Mouse (Mus musculus) NIH3T3 (cell line): Measurements from ENCODE around the gene Luzp1.

Experiments used
- DNase-seq: peaks from one replicate; pipeline ENCODE4 v3.0.0-alpha.2; 2012; ENCODE audit warnings: low read depth

Gene Luzp1

GRCm38 (mm10) chr4:136462086-136462838 lies 7.3 kb upstream of the Luzp1 start, which contains the start of gene 6030445D17Rik:
Gene 6030445D17Rik (plus strand): TSS chr4:136462250.
- peak; percentile 71 for DNase-seq

DNA sequence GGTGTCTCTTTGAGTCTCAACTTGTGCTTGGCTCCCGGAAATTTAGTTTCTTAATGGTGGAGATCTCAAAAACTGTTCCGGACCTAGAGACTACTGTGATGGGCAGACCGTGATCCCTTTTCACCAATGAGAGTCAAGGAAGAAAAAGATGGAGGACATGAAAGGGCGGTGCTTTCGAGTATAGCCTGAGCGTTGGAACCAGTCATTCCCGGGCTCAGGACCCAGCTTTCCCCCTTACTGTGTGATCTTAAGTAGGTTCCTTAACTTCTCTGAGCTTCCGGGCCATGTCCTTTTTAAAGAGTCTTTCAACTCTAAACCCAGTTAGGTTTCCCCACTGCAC lies 6.8 kb upstream of the Luzp1 start:
- peak; percentile 81 for DNase-seq

DNA sequence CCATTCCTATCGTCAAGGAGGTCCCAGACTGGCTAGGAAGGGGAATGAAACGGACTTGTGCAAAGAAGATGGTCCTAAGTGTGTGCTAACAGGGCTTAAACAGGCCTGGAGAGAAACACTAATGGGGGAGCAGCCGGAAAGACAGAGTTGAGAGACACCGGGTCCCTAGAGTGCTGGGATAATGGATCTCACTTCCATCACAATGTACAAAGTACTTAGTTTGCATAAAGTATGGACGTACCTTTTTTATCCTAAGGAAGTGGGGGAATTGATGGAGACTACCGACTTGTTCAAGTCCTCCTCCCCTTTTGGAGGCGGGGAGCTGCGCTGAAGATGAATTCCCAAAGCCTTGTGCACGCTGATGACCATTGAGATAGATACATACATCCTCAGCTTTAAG lies 6.1 kb upstream of the Luzp1 start:
- DNase-seq: no peak

GRCm38 (mm10) chr4:136466226-136466625 lies 3.3 kb upstream of the Luzp1 start:
- peak; percentile 66 for DNase-seq

DNA sequence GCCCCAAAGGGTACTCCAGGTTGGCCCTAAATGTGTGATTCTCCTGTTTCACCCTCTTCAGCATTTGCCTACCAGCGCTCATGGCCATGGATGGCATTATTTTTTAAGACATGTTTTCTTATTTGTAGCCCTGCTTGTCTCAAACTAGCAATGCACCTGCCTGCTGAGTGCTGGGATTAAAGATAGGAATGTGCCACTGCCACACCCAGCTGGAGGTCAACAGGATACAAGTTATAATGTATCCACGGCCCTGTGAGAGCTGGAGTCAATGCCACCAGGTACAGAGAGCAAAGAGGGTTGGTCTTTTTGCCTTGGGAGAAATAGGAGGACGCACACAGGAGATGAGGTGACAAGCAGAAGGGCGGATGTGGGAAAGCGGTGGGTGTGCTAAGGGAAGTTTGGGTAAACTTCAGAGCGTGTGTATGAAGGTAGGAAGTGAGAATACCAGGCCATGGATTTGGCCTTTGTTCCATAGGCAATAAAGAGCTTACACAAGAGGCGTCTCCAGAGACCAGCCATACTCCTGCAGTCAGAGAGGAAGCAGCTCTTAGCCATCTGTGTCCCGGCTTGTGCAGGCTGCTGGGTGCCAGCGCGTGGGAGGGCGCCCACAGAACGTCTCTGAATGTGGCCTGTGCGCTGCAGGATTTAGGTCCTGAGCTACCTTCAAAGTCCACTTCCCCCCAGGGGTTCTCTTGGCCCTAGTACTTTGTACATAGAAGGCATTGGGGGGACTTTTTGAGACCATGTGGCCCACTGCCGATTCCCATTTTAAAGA lies 821 bp upstream of the Luzp1 start:
- no peak for DNase-seq

DNA sequence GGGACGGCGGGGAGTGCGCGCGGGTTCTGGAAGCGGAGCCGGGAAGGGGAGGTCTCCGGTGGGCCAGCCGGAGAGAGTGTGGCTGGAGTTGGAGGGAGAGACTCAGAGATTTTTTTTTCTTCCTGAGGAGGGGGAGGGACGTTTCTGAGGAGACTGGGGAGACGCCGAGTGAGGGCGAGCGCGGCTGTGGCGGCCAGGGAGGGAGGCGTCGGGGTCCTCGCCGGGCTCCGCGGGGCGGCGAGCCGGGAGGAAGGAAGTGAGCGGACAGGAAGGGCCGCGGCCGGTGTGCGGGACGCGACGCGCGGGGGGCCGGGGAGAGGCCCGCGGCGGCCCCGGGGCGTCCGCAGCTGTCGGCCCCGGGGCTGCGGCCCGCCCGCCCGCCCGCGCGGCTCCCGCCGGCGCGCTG lies 383 bp downstream of the Luzp1 start:
- DNase-seq: peak; percentile 69

DNA sequence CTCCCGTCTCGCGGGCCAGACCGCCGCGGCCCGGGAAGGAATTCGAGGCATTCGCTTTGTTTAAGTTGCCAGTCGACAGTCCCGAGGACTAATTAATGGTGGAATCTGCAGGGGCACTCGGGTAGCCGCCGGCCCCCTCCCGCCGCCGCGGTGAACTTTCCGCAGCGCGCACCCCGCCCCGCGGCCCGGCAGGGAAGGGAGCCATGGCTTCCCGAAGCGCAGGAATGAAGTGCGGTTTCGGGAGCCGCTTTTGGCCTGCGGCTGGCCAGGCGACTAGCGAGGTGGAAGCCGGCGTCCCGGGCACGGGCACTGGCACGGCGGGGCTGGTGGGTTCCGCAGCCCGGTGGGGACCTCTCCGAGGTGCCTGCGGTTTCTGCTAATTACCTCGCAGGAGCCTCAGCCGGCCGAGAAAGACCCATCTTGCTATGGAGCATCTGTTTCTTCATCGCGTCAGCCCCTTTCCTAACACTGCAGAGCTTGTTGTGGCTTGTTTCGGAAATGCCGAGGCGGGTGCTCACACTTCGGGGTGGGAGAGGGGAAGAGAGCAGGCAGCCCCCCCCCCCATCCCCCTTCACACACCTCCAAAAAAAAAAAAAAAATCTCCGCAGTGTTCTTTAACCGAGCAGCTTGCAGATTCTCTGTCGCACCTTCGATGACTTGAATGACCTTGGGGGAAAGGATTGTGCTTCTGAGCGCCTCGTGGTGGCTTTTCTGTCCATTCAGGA lies 948 bp downstream of the Luzp1 start:
- DNase-seq: peak; percentile 69

- DNase-seq: no peak
Measured at GRCm38 (mm10) chr4:136476692-136477091, 7.1 kb downstream of the Luzp1 start.

DNA sequence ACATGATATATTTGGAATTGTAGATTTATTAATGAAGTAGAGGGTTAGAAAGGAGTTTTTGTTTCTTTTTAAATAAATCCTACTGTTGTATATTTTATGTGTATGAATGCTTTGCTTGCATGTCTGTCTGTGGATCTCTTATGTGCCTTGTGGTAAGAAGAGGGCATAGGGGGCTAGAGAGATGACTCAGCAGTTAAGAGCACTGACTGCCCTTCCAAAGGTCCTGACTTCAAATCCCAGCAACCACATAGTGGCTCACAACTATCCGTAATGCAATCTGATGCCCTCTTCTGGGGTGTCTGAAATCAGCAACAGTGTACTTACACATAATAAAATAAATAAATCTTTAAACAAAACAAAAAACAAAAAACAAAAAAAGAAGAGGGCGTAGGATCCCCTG lies 17.0 kb downstream of the Luzp1 start:
- DNase-seq: no peak

GRCm38 (mm10) chr4:136495993-136496392 lies 26.4 kb downstream of the Luzp1 start:
- peak; percentile 48 for DNase-seq

DNA sequence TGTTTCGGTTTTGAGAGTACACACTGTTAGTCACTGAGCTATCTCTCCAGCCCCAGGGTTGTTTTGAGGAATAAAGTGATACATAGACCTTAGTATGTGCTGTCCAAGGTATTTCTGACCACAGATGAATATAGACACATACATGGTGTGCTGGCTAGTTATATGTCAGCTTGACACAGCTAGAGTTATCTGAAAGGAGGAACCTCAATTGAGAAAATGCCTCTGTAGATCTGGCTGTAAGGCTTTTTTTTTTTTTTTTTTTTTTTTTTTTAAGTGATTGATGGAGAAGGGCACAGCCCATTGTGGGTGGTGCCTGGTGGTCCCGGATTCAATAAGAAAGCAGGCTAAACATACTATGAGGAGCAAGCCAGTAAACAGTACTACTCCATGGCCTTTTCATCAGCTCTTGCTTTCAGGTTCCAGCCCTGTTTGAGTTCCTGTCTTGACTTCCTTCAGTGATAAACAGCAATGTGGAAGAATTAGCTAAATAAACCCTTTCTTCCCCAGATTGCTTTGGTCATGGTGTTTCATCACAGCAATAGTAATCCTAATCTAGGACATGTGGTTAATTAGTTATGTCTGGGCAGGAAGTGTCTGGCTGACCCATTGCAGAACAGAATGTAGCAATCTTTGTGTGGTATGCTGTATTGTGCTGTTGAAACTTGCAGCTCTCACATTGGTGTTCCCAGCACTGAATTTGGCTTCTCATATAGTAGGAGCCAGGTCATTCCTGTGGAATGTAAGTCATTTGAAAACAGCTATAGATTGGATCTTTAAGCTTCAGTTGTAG lies 36.1 kb downstream of the Luzp1 start:
- DNase-seq: peak; percentile 53

GRCm38 (mm10) chr4:136509857-136510256 lies 40.3 kb downstream of the Luzp1 start:
- no peak for DNase-seq

DNA sequence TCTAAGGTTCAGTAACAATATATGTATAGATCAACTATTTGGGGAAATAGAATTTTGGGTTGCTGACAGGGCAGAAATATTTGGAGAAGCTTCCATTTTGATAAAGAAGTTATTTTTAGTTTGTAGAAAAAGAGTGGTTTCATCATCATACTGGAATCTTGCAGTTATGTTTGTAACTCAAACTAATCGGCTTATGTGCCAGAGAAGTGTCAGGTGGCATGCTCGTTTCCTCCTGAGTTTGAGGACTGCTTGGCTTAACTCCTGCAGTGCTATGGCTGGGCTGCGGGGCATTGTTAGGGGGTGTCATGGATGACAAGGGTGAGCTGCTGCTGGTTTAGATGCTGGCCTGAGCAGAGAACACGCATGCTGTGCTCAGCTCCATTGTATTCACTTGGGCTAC lies 42.1 kb downstream of the Luzp1 start:
- peak; percentile 67 for DNase-seq

DNA sequence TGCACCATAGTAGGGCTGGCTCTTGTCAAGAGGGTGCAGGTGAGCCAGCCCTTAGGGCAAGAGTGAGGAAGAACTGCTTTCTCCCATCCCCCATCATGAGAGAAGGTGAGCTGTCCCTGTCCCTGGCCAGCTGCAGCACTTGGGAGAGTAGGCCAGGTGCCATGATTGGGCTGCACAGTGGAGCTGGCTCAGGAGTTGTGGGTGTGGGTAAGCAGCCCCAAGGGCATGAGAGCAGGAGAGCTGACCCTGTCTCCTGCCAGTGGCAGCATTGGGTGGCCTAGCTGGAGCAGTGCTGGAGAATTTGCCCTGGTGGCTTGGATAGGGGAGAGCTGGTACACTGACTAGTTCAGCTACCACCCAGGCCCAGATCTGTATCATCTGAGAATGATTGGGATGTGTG lies 43.3 kb downstream of the Luzp1 start:
- DNase-seq: no peak

- DNase-seq: peak; percentile 30
Measured at GRCm38 (mm10) chr4:136518141-136518540, 48.6 kb downstream of the Luzp1 start.

DNA sequence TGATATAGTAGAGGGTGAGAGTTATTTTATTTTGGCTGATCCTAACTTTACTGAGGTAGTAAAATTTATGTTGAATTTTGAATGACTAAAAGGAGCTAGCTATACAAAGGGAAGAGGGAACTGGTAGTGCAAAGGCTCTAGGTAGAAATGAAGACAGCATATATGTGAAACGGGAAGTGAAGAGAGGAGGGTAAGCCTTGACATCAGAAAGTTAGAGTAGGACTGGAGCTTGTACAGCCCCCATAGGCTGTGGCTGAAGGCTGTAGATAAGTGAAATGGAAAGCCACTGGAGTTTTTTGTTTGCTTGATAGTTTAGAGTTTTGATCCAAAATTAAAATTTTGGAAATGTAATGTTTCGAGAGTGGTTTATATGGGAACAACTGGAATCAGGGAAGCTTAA lies 49.0 kb downstream of the Luzp1 start:
- DNase-seq: no peak

DNA sequence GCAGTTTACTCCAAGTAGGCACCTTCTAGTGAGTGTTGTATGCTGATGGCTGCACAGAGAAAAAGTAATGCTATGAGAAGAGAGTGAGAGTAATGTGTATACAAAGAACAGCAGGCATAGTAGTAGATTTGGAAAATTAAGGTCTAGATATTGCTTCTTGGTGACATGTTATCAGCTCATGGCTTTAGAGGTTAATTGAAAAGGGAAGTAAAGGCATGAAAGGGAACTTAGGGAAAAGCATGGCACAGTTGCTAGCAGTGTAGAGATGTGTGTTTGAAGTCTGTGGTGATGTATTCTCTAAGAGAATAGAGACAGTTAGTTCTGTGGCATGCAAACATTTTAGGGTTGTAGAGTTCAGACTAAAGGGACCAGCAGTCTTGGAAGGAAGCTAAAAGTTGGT lies 50.3 kb downstream of the Luzp1 start:
- DNase-seq: no peak

DNA sequence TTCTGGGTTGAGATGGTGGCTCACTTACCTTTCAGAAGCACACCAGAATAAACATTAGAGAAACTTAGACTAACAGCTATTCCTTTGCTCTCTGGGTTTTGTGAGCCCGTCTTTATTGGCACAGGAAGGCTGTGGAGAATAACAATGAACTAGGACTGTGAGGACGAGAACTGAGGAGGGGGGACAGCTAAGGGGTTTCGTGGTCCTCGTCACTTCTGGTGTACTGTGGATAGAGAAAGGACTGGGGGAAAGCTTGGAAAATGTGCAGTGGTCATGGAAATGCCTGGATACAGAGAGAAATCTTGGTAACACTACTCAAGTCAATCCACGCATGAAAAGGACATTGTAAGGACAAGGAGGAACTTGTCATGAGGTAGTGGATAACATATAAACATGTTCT lies 52.3 kb downstream of the Luzp1 start:
- DNase-seq: no peak

DNA sequence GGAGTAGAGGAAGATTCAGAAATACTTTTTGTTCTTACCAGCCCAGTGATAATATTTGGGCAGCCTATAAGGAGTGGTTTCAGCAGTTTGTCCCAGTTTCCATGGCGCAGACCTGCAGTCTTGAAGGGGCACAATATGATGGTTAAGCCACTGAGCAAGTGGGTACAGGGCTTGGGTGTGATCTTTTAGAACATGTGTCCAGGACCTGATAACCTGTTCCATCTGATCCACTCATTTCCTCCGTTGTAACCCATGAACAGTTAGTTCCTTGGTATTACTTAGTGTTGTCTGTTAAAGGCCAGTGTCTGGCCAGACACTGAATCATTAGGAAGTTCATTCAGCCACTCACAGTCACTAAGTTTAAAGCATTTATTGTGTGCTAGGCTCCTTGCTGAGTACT lies 54.7 kb downstream of the Luzp1 start:
- no peak for DNase-seq

DNA sequence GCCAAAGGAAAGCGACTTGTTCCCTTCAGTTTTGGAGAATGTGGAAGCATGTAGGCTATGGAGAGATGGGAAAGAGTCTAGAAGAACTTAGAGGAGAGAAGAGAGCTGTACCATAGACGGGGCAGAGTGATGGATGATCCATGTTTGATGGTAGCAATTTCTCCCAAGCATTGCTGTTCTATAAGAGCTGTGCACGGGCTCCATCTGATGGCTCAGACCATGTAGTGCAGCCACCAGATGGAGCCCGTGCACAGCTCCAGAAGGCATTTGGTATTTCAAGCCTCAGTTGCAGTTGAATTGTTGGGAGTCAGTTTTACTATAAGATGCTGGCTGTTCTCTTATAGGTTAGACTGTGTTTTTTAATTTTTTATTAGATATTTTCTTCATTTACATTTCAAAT lies 56.9 kb downstream of the Luzp1 start:
- DNase-seq: peak; percentile 76

DNA sequence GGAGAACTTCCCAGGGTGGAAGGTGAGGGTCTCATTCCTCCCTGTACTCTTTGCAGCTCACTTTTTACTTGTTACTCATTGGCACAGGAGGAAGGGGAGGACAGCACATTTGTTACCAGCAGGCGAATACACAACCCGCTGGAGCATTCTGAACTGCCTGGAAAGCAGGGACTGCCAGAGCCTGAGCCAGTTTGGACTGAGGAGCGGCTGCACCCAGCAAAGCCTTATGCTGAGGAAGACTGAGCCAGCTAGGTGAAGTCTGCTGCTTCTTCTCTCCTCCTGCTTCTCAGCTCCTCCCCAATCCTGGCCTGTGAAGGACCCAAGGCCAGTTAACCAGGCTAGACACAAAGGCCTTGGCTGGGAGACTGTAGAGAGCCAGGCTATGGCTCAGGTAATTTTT lies 75.6 kb downstream of the Luzp1 start:
- no peak for DNase-seq
